Mouse (Mus musculus): Measurements from ENCODE around the gene Acss2.

DNA sequence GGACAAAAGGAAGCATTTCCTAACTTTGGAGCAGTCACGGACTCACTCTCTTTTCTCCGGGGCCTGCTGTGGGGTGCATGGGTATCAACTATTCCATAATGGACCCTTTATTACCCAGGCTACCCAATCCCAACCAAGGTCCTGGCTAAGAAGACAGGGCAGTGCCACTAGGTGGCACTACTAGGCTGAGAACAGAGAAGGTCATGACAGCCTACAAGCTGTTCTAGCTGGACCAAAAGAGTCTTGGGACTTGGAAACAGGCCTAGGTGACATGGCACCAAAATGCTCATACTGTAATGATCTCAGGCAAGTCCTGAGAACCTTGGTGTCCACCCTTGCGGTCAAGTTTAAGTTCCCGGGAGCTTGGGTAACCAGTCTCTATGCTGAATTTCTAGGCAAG, 5.3 kb upstream of the Acss2 start:
- no peak for TF ChIP-seq GATA1 (IDR thresholded peaks at IDR 0.05; ENCODE audit: low read length)
- TF ChIP-seq TAL1 (IDR thresholded peaks at IDR 0.05; ENCODE audit: low read length) = no peak

Measured in erythroblast, embryonic 14.5 days (primary cell).